Mouse (Mus musculus): Measurements from ENCODE around the gene Cdk6. TPM values are rescaled to one million over a fixed set of nuclear protein-coding genes. Genes with fewer than 3 reads are reported as not detected.

The Cdk6 gene
- total RNA-seq, 2 experiments from 2014 or later: 2.8 to 5.1 TPM

DNA sequence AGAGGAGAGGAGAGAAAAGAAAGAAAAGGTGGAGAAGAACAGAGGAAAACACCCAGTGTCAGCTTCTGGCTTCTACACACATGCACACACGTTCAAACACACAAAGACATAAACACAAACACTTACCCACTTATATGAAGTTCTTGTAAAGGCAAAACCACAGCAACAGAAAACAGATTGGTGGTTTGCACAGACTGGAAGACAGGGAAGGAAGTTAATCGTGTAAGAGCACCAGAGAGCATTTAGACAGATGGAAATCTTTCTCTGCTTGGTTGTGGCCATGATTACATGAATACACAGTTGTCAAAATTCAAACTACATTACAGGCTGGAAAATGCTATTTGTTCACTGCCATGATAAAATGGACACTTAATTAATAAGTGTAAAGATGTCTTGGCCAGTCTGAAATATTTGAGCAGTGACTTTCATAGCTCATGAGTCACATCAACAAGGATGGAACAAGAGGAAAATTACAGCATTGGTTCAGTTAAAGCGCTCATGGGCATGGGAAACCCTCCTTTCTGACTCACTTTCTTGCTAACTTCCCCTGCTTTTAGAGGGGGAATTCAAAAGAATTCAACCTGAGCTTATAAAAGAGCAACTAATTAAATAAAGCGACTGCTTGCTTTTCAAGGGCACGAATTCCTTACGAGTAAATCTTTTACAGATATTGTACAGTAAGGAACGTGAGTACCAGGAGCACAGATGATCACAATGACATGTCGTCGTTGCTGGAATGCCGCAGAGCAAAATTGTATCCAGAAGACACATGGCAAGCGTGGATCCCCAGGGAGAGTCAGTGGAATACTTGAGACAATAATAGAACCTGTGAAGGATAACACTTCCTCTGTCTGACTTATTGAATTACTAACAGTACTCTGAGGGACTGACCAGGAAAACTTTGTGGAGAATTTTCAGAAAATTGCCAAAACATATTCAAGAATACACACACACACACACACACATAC lies 197.5 kb downstream of the Cdk6 start:
- no peak for DNase-seq (ENCODE audit: extremely low spot score in 1 of 2, low spot score in 1 of 2)

DNA sequence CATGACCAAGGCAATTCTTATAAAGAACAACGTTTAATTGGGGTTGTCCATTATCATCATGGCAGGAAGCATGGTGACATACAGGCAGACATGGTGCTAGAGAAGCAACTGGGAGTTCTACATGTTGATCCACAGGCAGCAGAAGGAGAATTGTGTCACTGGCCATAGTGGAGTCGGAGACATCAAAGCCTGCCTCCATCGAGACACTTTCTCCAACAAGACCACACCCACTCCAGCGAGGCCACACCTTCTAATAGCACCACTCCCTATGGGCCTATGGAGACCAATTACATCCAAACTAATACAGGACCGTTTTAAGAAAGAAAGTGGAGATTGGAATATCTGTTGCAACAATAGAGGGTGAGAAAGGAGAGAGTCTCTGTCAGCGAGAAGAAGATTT lies 200.6 kb downstream of the Cdk6 start:
- DNase-seq (ENCODE audit: extremely low spot score in 1 of 2, low spot score in 1 of 2): no peak

GRCm38 (mm10) chr5:3543629-3544479 lies 202.6 kb downstream of the Cdk6 start, which contains the start of gene Fam133b:
TSS of gene Fam133b (plus strand) at chr5:3543833.
- peak; percentile 99 to 100 for DNase-seq (ENCODE audit: extremely low spot score in 1 of 2, low spot score in 1 of 2)

GRCm38 (mm10) chr5:3544480-3544769 lies 203.1 kb downstream of the Cdk6 start:
- DNase-seq (ENCODE audit: extremely low spot score in 1 of 2, low spot score in 1 of 2): no peak

DNA sequence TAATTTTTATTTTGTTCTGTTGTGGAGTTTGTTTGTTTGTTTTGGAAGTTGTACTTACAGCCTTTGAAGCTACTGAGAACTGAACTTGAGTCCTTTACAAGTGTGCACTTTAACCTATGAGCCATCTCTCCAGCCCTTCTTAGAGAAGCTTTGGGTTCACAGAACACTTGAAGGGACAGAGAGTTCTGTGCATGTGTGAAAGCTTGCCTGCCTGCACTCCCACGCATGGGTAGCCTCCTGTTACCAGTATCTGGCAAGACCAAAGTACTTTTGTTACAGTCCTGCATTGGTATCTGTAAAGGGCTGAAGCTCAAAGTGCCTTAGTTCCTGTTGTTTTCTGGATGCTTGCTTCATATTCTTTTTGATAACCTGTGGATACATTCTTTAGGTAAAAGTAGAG lies 204.9 kb downstream of the Cdk6 start:
- no peak for DNase-seq (ENCODE audit: extremely low spot score in 1 of 2, low spot score in 1 of 2)

DNA sequence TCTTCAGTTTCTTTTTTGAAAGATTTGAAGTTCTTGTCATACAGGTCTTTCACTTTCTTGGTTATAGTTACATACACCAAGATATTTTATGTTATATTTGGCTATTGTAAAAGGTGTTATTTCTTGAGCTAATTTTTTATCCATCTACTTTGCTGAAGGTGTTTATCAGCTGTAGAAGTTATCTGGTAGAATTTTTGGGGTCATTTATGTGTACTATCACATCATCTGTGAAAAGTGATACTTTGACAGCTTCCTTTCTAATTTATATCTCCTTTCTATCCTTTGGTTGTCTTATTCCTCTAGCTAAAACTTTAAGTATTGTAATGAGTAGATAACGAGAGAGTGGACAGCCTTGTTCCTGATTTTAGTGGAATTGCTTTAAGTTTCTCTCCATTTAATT lies 210.2 kb downstream of the Cdk6 start:
- DNase-seq (ENCODE audit: extremely low spot score in 1 of 2, low spot score in 1 of 2): no peak

DNA sequence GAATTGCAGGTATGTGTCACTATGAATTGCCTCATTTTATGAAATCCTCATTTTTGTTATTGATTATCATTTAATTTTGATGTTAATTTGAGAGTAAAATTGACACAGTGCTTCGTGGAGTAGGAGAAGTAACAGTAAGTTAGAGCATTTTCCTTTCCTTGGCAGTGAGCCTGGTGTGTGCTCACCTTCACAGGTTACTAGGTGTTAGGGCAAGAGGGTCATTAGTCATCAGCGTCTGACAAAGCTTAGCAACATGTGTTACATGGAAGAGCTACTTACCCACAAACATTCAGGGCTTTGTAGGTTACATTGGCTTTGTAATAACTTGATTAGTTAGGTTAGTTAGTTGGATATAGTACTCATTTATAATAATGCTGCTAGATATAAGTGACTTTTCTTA lies 212.9 kb downstream of the Cdk6 start:
- DNase-seq (ENCODE audit: extremely low spot score in 1 of 2, low spot score in 1 of 2): no peak

DNA sequence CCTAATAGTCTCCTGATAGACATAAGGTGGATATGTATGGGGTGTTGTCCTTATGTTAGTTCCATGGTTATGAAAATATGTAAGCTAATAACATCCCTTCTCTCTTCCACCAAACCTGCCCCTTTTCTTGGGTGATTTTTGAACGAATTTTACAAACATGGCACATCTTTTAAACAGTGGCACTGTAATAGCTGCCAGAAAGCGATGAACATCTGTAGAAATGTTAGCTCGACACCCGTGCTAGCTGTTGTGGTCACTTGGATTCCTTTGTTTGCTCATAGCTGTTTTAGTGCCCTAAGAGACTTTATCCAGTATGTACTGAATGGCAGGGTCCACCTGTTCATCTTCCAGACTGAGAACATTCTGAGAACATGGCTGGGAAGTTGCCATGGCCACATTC lies 230.0 kb downstream of the Cdk6 start, which contains the start of gene 1700109H08Rik:
1700109H08Rik (plus strand) TSS at position 301 of the 400 bp plus-strand sequence.
- DNase-seq (ENCODE audit: extremely low spot score in 1 of 2, low spot score in 1 of 2): no peak

DNA sequence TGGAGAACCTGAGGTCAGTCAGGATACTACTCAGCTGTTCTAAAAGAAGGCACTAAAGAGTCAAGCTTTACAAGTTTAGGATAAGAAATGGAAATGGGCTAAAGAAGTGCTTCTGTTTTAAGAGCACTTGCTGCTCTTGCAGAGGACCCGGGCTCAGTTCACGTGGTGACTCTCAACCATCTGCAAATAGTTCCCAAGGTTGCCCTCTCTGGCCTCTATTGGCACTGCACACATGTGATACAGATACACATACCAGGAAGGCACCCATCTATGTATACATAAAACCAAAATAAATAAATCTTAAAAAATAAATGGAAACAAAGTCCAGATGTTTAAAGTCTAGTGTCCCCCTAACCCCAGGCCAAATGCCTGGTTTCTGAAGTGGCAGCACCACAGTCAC lies 233.5 kb downstream of the Cdk6 start:
- no peak for DNase-seq (ENCODE audit: extremely low spot score in 1 of 2, low spot score in 1 of 2)

DNA sequence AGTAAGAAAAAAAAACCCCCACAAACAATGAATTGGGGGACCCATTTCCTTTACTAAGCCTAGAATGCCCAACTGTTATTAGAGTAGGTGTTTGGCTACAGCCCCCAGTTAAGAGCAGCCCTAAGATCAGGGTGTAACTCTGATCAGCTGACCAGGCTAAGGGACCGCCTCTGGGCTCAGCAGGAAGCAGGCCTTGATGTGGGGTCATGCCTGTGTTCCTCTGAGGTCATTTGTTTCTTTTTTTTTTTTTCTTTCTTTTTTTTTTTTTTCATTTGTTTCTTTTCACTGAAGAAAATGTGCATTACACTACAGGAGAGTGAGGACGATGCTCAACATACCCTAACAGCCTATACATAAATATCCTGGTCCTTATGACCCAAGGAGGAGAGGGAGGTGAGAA lies 236.7 kb downstream of the Cdk6 start:
- no peak for DNase-seq (ENCODE audit: extremely low spot score in 1 of 2, low spot score in 1 of 2)

- DNase-seq (ENCODE audit: extremely low spot score in 1 of 2, low spot score in 1 of 2): no peak
These were observed 237.8 kb downstream of the Cdk6 start for GRCm38 (mm10) chr5:3579066-3579465.

Other genes starting within 250 kb of the Cdk6 start
- 10 to 100 TPM; 37.5 to 46.2 TPM for gene Fam133b, start 202.3 kb downstream of the Cdk6 start, total RNA-seq (2021)
- 1 to 10 TPM; 2.5 to 7.3 TPM for gene 1700109H08Rik, start 230.1 kb downstream of the Cdk6 start, total RNA-seq (2021)

All from layer of hippocampus, postnatal 25 days (tissue).